Mouse (Mus musculus) heart, embryonic 14.5 days (tissue): ENCODE data around the gene Nup62. TPM values are rescaled to one million over a fixed set of nuclear protein-coding genes. Genes with fewer than 3 reads are reported as not detected.

Experiments used
- ATAC-seq: fragments of 200-750 bp; cut with Nextera tagmentation; 2 replicates; pipeline ENCODE4 v1.8.0; 2017; ENCODE audit warnings: low read depth, moderate TSS enrichment; ENCODE audit not compliant: insufficient number of reproducible peaks, insufficient read depth, low FRiP score
- H3K27ac ChIP-seq, 2 experiments: fragments of 200-500 bp in 1 of 2; fragments of 300-500 bp in 1 of 2; sonication (generic) in 1 of 2; replicated peaks in 1 of 2; 2 replicates each; pipeline ENCODE4 v1.5.1; 2012 to 2014; ENCODE audit warnings: low read depth in 2 of 2, low read length in 2 of 2, control low read depth in 1 of 2, mild to moderate bottlenecking in 1 of 2, mixed read lengths in 1 of 2; ENCODE audit not compliant: control insufficient read depth in 1 of 2, insufficient read depth in 1 of 2
- H3K27me3 ChIP-seq: fragments of 300-500 bp; sonication (generic); 2 replicates; pipeline ENCODE4 v1.6.1; 2014; ENCODE audit warnings: mild to moderate bottlenecking, low read length, control low read depth; ENCODE audit not compliant: control insufficient read depth, insufficient read depth
- H3K36me3 ChIP-seq: fragments of 300-500 bp; sonication (generic); 2 replicates; pipeline ENCODE4 v1.6.1; 2014; ENCODE audit warnings: mild to moderate bottlenecking, control low read depth, low read length, mixed read lengths; ENCODE audit not compliant: control insufficient read depth, insufficient read depth
- H3K4me1 ChIP-seq, 2 experiments: fragments of 200-500 bp in 1 of 2; fragments of 300-500 bp in 1 of 2; sonication (generic) in 1 of 2; 2 replicates each; pipeline ENCODE4 v1.6.1; 2012 to 2014; ENCODE audit warnings: low read length in 2 of 2, control low read depth in 1 of 2, mixed read lengths in 1 of 2; ENCODE audit not compliant: control insufficient read depth in 2 of 2, insufficient read depth in 2 of 2
- H3K4me2 ChIP-seq: fragments of 300-500 bp; sonication (generic); 2 replicates; pipeline ENCODE4 v1.6.1; 2014; ENCODE audit warnings: mild to moderate bottlenecking, low read length
- H3K4me3 ChIP-seq, 2 experiments: fragments of 200-500 bp in 1 of 2; fragments of 300-500 bp in 1 of 2; sonication (generic) in 1 of 2; 2 replicates each; pipeline ENCODE4 v1.5.1; 2012 to 2014; ENCODE audit warnings: low read length in 2 of 2, mild to moderate bottlenecking in 2 of 2, control low read depth in 1 of 2, low read depth in 1 of 2, moderate library complexity in 1 of 2; ENCODE audit not compliant: control insufficient read depth in 1 of 2, insufficient read depth in 1 of 2
- H3K9ac ChIP-seq: fragments of 300-500 bp; sonication (generic); 2 replicates; pipeline ENCODE4 v1.6.1; 2014; ENCODE audit warnings: mild to moderate bottlenecking, low read length
- H3K9me3 ChIP-seq: fragments of 300-500 bp; sonication (generic); 2 replicates; pipeline ENCODE4 v1.6.1; 2016; ENCODE audit warnings: low read length, control low read depth; ENCODE audit not compliant: control insufficient read depth
- WGBS: fragments of 180-500 bp; shearing (Covaris S2); extraction: QIAGEN DNeasy Blood & Tissue Kit; methylation state at CpG from one replicate; pipeline ENCODE4 v1.1.7; 2014; 5-methylcytosine and 5-hydroxymethylcytosine counted together
- polyA plus RNA-seq: library from polyadenylated mRNA; unstranded; fragments of >200 nt; fragmentation: Nextera tagmentation; extraction: Ambion mirVana; gene quantifications from 2 replicates; pipeline ENCODE4 v1.2.1, GENCODE M21; 2014

Gene Nup62
- polyA plus RNA-seq, 1 experiment from 2014 or later: 41.7 TPM

- H3K4me1 ChIP-seq: no peaks in the 10 kb centered on the region
- 57% methylated on average over 4 of the region's 4 CpGs for WGBS
- H3K36me3 ChIP-seq: no peaks in the 10 kb centered on the region
- H3K9ac ChIP-seq: no peak overlapping the region
- no peak for ATAC-seq
- no peaks in the 10 kb centered on the region for H3K9me3 ChIP-seq
- H3K4me3 ChIP-seq: no peak overlapping the region
- no peak overlapping the region for H3K4me2 ChIP-seq
- H3K27me3 ChIP-seq: no peaks in the 10 kb centered on the region
- H3K27ac ChIP-seq: no peak overlapping the region
Measured at GRCm38 (mm10) chr7:44790066-44790465, 25.8 kb upstream of the Nup62 start.

GRCm38 (mm10) chr7:44792781-44793180, 23.1 kb upstream of the Nup62 start:
- Histone ChIP-seq H3K4me2 (no peak overlapping the region), H3K4me1 (no peaks in the 10 kb centered on the region), H3K9me3 (peaks cover 3% of the 10 kb centered on the region; the same call in 1 of the 2 replicates), H3K36me3 (no peaks in the 10 kb centered on the region), H3K4me3 (no peak overlapping the region), H3K27me3 (no peaks in the 10 kb centered on the region), H3K9ac (no peak overlapping the region), H3K27ac (no peak overlapping the region)
- no peak for ATAC-seq
- WGBS: 70% methylated on average over 6 of the region's 6 CpGs

GRCm38 (mm10) chr7:44808927-44809326, 7.0 kb upstream of the Nup62 start:
- H3K4me1 ChIP-seq: no peaks in the 10 kb centered on the region
- ATAC-seq: no peak
- H3K4me2 ChIP-seq: no peak overlapping the region
- peaks cover 19% of the 10 kb centered on the region for H3K36me3 ChIP-seq
- H3K4me3 ChIP-seq: no peak overlapping the region
- H3K9me3 ChIP-seq: no peaks in the 10 kb centered on the region
- no peak overlapping the region for H3K27ac ChIP-seq
- no peak overlapping the region for H3K9ac ChIP-seq
- 69% methylated on average over 2 of the region's 2 CpGs for WGBS
- H3K27me3 ChIP-seq: no peaks in the 10 kb centered on the region

- Histone ChIP-seq H3K27me3 (no peaks in the 10 kb centered on the region), H3K4me1 (no peaks in the 10 kb centered on the region), H3K9me3 (no peaks in the 10 kb centered on the region), H3K36me3 (peaks cover 25% of the 10 kb centered on the region), H3K4me3 (no peak overlapping the region), H3K9ac (no peak overlapping the region), H3K4me2 (no peak overlapping the region), H3K27ac (no peak overlapping the region)
- WGBS: 82% methylated on average over 3 of the region's 3 CpGs
- no peak for ATAC-seq
Measured at GRCm38 (mm10) chr7:44809466-44809865, 6.4 kb upstream of the Nup62 start.

- Histone ChIP-seq H3K9me3 (no peaks in the 10 kb centered on the region), H3K4me1 (peaks cover 2 to 6% of the 10 kb centered on the region in 2 experiments), H3K36me3 (peaks cover 25% of the 10 kb centered on the region), H3K4me3 (no peak overlapping the region), H3K9ac (no peak overlapping the region), H3K27me3 (no peaks in the 10 kb centered on the region), H3K4me2 (no peak overlapping the region), H3K27ac (no peak overlapping the region)
- 74% methylated on average over 4 of the region's 4 CpGs for WGBS
- no peak for ATAC-seq
Measured at GRCm38 (mm10) chr7:44810365-44810764, 5.5 kb upstream of the Nup62 start.

- Histone ChIP-seq H3K36me3 (peaks cover 25% of the 10 kb centered on the region), H3K27me3 (no peaks in the 10 kb centered on the region), H3K4me2 (no peak overlapping the region), H3K9me3 (no peaks in the 10 kb centered on the region), H3K27ac (no peak overlapping the region), H3K4me1 (peaks cover 2 to 6% of the 10 kb centered on the region in 2 experiments), H3K9ac (no peak overlapping the region), H3K4me3 (no peak overlapping the region)
- WGBS: 87% methylated on average over 7 of the region's 7 CpGs
- ATAC-seq: no peak
Measured at GRCm38 (mm10) chr7:44810819-44811557, 4.9 kb upstream of the Nup62 start.

GRCm38 (mm10) chr7:44812651-44813325, 3.1 kb upstream of the Nup62 start:
- H3K36me3 ChIP-seq: peaks cover 25% of the 10 kb centered on the region
- H3K4me2 ChIP-seq: no peak overlapping the region
- no peaks in the 10 kb centered on the region for H3K9me3 ChIP-seq
- no peak overlapping the region for H3K4me3 ChIP-seq
- H3K27ac ChIP-seq: no peak overlapping the region
- no peaks in the 10 kb centered on the region for H3K27me3 ChIP-seq
- H3K4me1 ChIP-seq: peaks cover 7 to 14% of the 10 kb centered on the region in 2 experiments
- ATAC-seq: no peak
- no peak overlapping the region for H3K9ac ChIP-seq
- WGBS: 89% methylated on average over 20 of the region's 20 CpGs
